8 mouse cellular contexts compared by ENCODE assay signal in the genomic region with DNA sequence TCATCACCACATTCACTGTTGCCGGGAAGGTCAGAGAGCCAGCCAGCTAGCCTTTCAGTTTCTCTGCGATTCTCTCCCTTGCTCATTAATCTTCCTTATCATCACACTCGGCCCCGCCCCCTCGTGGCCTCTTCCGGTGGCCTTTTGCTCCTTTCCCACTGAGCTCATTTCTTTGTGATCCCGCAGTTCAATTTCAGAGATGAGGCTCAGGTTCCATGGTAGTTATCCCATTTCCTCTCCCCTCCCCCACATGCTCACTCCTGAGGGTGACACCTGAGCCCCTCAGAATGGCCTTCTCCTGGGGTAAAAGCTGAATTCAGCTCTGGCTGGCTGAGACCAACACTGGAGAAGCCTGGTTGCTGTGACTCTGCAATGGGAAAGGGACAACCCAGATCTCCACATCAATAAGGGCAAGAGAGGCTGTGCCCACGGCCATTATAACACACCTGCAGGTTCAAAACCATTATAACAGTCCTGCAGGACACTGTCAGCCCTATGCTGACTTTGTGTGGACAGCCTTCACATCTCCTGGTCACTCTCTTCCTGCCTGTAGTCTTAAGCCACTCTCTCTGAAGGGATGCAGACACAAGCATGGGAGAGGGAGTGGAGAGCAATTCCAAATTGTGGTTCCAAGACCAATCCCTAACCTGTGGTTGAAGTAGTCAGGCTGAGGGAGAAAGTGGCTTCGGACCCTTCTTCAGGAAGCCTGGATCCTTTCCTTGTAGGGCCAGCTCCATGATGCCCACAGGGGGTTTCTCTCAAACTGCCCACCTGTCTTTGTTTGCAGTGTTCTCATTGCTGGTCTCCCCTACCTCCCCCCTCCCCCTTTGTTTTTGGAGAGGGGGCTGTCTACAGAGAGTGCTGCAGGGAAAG. TPM values are rescaled to one million over a fixed set of nuclear protein-coding genes. Genes with fewer than 3 reads are reported as not detected.
DNase-seq lines count a peak whose midpoint lies in the region; ATAC-seq and TF ChIP-seq lines count a peak whose summit lies in the region.

No protein-coding gene starts in this region.

- no peaks in the 10 kb centered on the region for H3K36me3 ChIP-seq in forebrain, postnatal 0 days (ENCODE audit: insufficient read depth)
- peaks cover 11% of the 10 kb centered on the region; the same call in 1 of the 2 replicates for H3K36me3 ChIP-seq in limb, embryonic 10.5 days

- no peak for TF ChIP-seq CTCF in forebrain, postnatal 0 days (IDR thresholded peaks at IDR 0.05; ENCODE audit: low read depth)

- peak overlapping the region; percentile 44; the same call in 1 of the 2 replicates for H3K9ac ChIP-seq in forebrain, postnatal 0 days

- peak; percentile 25 for DNase-seq in A20 (ENCODE audit: low read depth, low spot score)
- peak; percentile 87 to 93 for DNase-seq in adrenal gland, adult (ENCODE audit: inconsistent age in 2 of 2, low spot score in 1 of 2)
- no peak for DNase-seq in forebrain, postnatal 0 days
- DNase-seq in limb, embryonic 10.5 days (ENCODE audit: low spot score), result peak; percentile 75
- peak; percentile 24 to 39 for DNase-seq in natural killer cell, adult 2 months (ENCODE audit: low spot score in 2 of 2)
- no peak for DNase-seq in layer of hippocampus, postnatal 10 days (ENCODE audit: low spot score in 2 of 2)
- no peak for DNase-seq in left cerebral cortex, adult 11 months (ENCODE audit: low spot score)

- peaks cover 15% of the 10 kb centered on the region for H3K4me1 ChIP-seq in forebrain, postnatal 0 days (ENCODE audit: insufficient read depth)
- H3K4me1 ChIP-seq in limb, embryonic 10.5 days, result peaks cover 68% of the 10 kb centered on the region

- H3K27ac ChIP-seq in forebrain, postnatal 0 days (ENCODE audit: low read depth, low read length), result peak overlapping the region; percentile 64; the same call in 1 of the 2 replicates
- peak overlapping the region; percentile 90 for H3K27ac ChIP-seq in limb, embryonic 10.5 days

- ATAC-seq in forebrain, postnatal 0 days, result no peak
- no peak for ATAC-seq in frontal cortex, adult (ENCODE audit: low TSS enrichment)

- WGBS in forebrain, postnatal 0 days, result 6% methylated on average over 9 of the region's 9 CpGs
- 1% methylated on average over 9 of the region's 9 CpGs for WGBS in limb, embryonic 10.5 days

- H3K9me3 ChIP-seq in forebrain, postnatal 0 days (ENCODE audit: low read length), result no peaks in the 10 kb centered on the region
- 0 out of 2 replicates have a peak, but pooled peaks cover 1% of the 10 kb centered on the region for H3K9me3 ChIP-seq in limb, embryonic 10.5 days (replicated peaks)

- H3K27me3 ChIP-seq in forebrain, postnatal 0 days (ENCODE audit: insufficient read depth, low read length), result no peaks in the 10 kb centered on the region
- no peaks in the 10 kb centered on the region for H3K27me3 ChIP-seq in limb, embryonic 10.5 days (ENCODE audit: low read depth, poor library complexity, severe bottlenecking)

- H3K4me3 ChIP-seq in forebrain, postnatal 0 days (ENCODE audit: low read depth, low read length), result no peak overlapping the region
- peak overlapping the region; percentile 42 for H3K4me3 ChIP-seq in limb, embryonic 10.5 days

- peak overlapping the region; percentile 44 for H3K4me2 ChIP-seq in forebrain, postnatal 0 days (ENCODE audit: low read depth)

RNA-seq across cellular contexts. Expression of gene Lrrc75a, which starts 18.7 kb away (rescaled TPM):
- 13.2 and 18.1 TPM in 2 replicates for total RNA-seq in forebrain, postnatal 0 days (2014; rRNA removed)
- 6.5 and 7.1 TPM in 2 replicates for polyA plus RNA-seq in forebrain, postnatal 0 days (2015; fragmentation: Nextera tagmentation; extraction: Ambion mirVana)
- 15.7 and 17.3 TPM in 2 replicates for polyA plus RNA-seq in limb, embryonic 10.5 days (2016; fragmentation: Nextera tagmentation; extraction: Ambion mirVana)
- 10 to 100 TPM; 10.7 to 11.3 TPM for total RNA-seq in layer of hippocampus, postnatal 10 days (2021)

RNA-seq across cellular contexts. Expression of gene Mmgt2, which starts 18.9 kb away (rescaled TPM):
- 22.6 and 37.0 TPM in 2 replicates for total RNA-seq in forebrain, postnatal 0 days (2014; rRNA removed)
- polyA plus RNA-seq in forebrain, postnatal 0 days (2015; fragmentation: Nextera tagmentation; extraction: Ambion mirVana), result 22.4 and 23.3 TPM in 2 replicates
- polyA plus RNA-seq in limb, embryonic 10.5 days (2016; fragmentation: Nextera tagmentation; extraction: Ambion mirVana), result 45.5 and 52.5 TPM in 2 replicates
- total RNA-seq in layer of hippocampus, postnatal 10 days (2021), result 10 to 100 TPM; 19.1 to 23.4 TPM

RNA-seq across cellular contexts. Expression of gene Trpv2, which starts 55.3 kb away (rescaled TPM):
- total RNA-seq in forebrain, postnatal 0 days (2014; rRNA removed), result 38.1 and 46.6 TPM in 2 replicates
- 21.6 and 26.2 TPM in 2 replicates for polyA plus RNA-seq in forebrain, postnatal 0 days (2015; fragmentation: Nextera tagmentation; extraction: Ambion mirVana)
- polyA plus RNA-seq in limb, embryonic 10.5 days (2016; fragmentation: Nextera tagmentation; extraction: Ambion mirVana), result 0.55 and 0.87 TPM in 2 replicates
- 10 to 100 TPM; 26.1 to 26.3 TPM for total RNA-seq in layer of hippocampus, postnatal 10 days (2021)

Comparison
In these comparisons a context has a peak if more than half of its experiments do, and no peak if none do; other contexts are left out.
1. DNase-seq: peak in A20 (single experiment), adrenal gland, adult (2 of 2), limb, embryonic 10.5 days (single experiment) and natural killer cell, adult 2 months (2 of 2); none in forebrain, postnatal 0 days (single experiment), layer of hippocampus, postnatal 10 days (0 of 2) and left cerebral cortex, adult 11 months (single experiment).